Mouse (Mus musculus) cerebellum, postnatal 10 days (tissue): ENCODE data around the gene Gm10974.

ENCODE experiments used
- DNase-seq, 2 experiments: peaks; one replicate each; pipeline ENCODE4 v3.0.0; 2021; ENCODE audit warnings: mixed read lengths in 2 of 2

The Gm10974 gene

DNA sequence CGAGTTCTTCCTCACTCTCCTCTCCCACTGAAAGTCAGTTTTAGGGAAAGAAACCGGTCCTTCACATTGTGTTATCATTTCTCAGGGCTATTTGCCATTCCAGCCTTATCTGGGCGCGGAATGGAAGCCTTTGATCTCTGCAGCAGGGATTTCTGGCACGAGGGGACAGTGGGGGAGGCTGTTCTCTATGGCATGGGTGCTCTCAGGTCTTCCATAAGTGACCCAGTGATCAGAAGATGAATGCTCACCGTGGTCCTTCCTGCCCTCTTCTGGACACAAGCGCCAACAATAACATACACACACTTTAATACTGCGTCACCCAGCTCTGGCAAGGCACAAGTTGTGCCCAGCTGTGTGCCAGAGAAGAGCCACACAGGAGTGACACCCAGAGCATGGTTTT is 41.3 kb downstream of the Gm10974 start:
- no peak for DNase-seq

GRCm38 (mm10) chr7:66409433-66409832 is 43.7 kb downstream of the Gm10974 start:
- peak; percentile 74 to 80 for DNase-seq

DNA sequence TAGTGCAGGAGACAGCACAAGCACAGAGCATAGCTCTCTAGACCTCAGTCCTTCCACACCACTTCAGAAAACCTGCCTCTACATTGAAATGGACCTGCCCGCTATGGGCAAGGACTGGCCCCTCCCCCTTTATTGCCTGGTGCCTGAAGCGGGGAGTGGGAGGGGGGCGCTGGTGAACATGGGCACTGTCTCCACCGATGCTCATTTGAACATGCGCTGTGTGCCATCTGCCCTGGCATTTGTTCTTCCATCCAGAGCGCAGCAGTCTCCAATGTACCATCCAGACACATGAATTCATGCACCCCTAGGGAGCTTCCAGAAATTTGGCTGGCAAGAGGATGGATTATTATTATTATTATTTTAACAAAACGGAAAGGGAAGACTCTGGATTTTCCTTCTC is 47.4 kb downstream of the Gm10974 start:
- DNase-seq: peak; percentile 79 to 85

GRCm38 (mm10) chr7:66416829-66417228 is 51.1 kb downstream of the Gm10974 start:
- DNase-seq: no peak

DNA sequence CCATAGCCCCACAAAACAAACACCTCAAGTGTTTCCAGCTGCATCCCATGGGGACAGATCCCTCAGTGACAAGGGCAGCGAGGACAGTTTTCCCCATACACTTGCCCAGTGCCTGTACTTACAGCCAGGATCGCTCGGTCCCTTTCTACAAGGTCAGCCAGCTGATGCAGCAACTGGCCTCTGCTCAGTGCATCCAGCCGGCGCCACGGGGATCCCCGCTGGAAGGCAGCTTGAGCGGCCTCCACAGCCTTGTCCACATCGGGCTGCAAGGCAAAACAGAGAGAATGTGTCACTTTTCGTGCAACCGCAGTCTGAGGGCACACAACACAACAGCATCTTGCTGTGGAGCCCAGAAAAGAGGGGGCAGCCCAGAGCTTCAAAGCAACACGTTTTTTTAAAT is 53.3 kb downstream of the Gm10974 start:
- DNase-seq: no peak

GRCm38 (mm10) chr7:66421903-66422302 is 56.2 kb downstream of the Gm10974 start:
- DNase-seq: no peak

DNA sequence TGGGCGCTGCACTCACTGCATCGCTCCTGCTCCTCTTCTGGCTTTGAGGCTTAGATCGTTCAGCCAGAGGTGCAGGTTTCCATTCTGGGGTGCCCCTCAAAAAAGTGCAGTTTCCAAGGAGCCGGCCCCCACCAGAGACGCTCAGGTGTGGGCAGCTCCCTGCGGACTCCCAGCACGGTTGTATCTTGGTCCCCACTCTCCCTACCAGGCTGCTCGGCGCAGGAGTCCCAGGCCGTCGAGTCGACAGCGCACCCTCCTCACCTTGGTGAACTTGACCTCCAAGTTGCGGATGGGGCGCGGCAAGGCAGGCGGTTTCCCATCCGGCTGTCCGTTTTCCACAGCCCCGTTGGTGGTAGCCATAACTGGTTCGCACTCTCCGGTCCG is 61.3 kb downstream of the Gm10974 start:
- no peak for DNase-seq

DNA sequence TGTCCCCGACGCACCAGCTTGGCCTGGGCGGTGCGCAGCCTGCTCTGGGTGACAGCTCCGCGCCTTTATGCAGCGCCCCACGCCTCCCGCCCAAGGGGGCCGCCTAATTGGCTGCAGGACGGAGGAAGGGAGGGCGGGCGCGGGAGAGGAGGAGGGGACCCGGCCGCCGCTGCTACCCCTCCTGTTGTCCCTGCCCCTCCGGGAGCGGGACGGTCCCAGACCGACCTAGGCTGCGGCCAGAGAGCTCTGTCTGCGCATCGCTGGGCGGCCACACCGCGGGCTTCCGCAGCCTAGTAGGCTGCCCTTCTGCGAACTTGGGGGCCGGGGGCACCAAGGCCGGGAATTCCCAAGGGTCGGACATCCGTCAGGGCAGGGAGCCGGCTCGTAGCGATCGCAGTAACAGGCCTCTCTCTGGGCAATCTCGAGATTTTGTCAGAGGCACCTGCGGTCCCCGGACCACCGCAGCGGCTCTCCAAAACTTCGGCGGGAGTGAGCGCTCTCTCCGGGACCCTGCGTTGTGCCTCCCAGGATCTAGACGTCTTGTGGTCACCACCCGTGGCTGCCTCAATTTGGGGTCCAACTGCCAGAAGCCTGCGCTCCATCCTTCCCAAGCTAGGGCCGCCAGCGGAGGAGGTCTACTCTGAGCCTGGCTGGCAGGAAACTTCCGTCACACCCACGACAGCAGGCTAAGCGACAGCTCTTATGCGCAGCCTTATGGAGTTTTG is 61.9 kb downstream of the Gm10974 start, which contains the start of gene Aldh1a3:
TSS of gene Aldh1a3 (minus strand) at position 81 of the 725 bp plus-strand sequence.
- peak in 1 of 2 experiments; percentile 38 for DNase-seq

DNA sequence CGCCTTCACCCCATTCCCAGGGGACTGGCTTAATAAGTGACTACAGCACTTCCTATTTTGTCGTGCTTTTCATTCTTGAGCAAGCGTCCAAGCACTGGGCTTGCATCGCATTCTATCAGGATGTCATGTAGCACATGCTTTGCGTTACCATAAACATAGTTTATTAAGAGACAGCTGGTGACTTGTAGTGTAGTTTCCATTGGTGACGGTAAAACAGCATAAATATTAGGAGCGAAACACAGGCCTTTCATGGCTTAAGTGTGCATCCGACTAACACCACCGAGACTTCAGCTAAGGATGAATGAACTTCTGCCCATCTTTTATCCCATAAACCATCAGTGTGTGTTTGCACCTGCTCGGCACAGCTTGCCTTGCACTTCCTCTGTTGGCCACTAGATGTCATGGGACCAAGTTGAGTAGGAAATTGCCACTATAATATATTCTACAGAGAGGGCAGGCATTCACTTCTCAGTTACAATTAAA is 68.8 kb downstream of the Gm10974 start:
- DNase-seq: peak; percentile 87 to 91
